Mouse (Mus musculus) brain, embryonic 14.5 days (tissue): ENCODE measurements around the gene Zfp961. TPM values are rescaled to one million over a fixed set of nuclear protein-coding genes. Genes with fewer than 3 reads are reported as not detected.

Experiments used
- DNase-seq: peaks from one replicate; pipeline ENCODE4 v3.0.0-alpha.2; 2011; ENCODE audit warnings: low read depth
- CTCF ChIP-seq: fragments of 200-500 bp; IDR thresholded peaks from 2 replicates; pipeline ENCODE4 v1.5.1; 2012; ENCODE audit warnings: inconsistent platforms, mild to moderate bottlenecking, moderate library complexity, borderline replicate concordance; ENCODE audit not compliant: insufficient read depth, insufficient read length; ENCODE audit errors: extremely low read depth
- POLR2A ChIP-seq: fragments of 200-500 bp; IDR thresholded peaks from 2 replicates; pipeline ENCODE4 v1.6.1; 2012; ENCODE audit warnings: mild to moderate bottlenecking, inconsistent platforms, borderline replicate concordance; ENCODE audit not compliant: poor library complexity, insufficient read depth, insufficient read length, severe bottlenecking; ENCODE audit errors: extremely low read depth
- polyA plus RNA-seq: library from polyadenylated mRNA; depleted of rRNA; stranded (reverse); fragments of >200 nt; gene quantifications from 2 replicates; pipeline ENCODE4 v1.2.3, GENCODE M21; 2012

Zfp961 gene
- polyA plus RNA-seq, 1 experiment: 22.0 TPM

DNA sequence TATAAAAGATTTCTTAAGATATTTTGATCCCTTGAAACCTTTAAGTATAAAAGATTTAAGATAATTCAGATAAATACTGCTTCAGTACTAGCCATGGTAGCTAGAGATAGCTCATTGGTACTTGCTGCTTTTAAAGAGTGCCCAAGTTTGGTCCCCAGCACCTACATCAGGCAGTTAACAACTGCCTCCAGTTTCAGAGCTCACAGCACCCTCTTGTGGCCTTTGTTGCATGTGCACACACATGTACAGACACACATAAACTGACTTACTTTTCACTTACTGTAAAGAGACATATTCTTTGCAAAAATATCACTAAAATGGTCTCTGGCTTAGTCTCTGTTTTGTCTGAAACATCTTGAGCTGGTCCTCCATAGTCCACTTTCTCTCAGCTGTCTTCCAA is 15.6 kb downstream of the Zfp961 start:
- no peak for DNase-seq
- TF ChIP-seq POLR2A: no peak
- no peak for TF ChIP-seq CTCF

DNA sequence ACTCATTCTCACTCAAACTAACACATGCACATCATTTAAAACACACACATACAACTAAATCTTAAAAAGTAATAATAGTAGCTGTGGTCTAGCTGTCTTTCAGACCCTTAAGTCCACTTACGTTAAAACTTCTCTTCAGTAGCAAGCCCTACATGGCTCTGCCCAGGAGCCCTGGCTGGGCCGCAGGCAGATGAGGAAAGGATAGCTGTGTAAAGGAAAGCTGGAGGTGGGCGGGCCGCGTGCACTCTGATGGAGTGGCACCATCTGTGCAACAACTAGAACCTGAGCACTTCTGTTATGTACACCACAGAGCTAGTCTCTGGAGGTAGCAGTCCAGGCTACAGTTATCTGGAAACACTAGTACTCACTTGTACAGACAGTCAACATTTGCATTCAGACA is 16.4 kb downstream of the Zfp961 start:
- no peak for TF ChIP-seq CTCF
- TF ChIP-seq POLR2A: no peak
- DNase-seq: no peak

DNA sequence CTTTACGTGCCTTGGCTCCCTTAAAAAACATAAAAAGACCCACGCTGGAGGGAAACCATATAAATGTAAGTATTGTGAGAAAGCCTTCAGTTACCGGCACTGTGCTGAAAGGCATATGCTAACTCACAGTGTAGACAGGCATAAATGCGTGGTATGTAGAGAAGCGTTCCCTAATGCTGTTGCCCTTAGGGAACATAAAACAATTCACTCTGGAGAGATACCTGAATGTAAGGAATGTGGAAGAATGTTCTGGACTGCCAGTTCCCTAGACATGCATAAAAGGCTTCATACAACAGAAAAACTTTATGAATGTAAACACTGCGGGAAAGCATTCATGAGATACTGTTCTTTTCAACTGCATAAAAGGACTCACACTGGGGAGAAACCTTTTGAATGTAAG is 17.3 kb downstream of the Zfp961 start:
- TF ChIP-seq POLR2A: no peak
- TF ChIP-seq CTCF: no peak
- no peak for DNase-seq

DNA sequence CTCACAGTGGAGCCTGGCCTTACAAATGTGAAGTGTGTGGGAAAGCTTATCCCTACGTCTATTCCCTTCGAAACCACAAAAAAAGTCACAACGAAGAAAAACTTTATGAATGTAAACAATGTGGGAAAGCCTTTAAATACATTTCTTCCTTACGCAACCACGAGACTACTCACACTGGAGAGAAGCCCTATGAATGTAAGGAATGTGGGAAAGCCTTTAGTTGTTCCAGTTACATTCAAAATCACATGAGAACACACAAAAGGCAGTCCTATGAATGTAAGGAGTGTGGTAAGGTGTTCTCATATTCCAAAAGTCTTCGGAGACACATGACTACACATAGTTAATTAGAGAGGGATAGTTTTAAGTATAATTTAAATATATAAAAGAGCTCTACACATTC is 17.8 kb downstream of the Zfp961 start:
- no peak for TF ChIP-seq CTCF
- DNase-seq: no peak

DNA sequence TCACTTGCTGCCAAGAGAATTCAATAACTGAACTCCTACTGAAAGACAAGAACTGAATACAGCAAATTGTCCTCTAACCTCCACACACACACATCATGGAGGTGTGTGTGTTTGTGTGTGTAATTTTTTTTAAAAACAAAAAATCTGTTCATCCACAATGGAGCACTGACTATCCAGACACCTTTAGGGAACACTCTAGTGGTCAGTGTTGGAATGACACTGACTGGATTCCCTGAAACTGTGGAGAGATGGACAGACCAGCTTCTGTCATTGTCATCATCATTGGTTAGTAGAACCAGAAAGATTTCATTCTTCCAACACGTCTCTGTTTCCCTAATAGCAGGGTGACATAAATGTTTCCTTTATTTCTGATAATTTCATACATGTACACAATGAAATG is 21.1 kb downstream of the Zfp961 start:
- DNase-seq: peak; percentile 25
- TF ChIP-seq CTCF (peak; percentile 62; the same call in 1 of the 2 replicates), POLR2A (no peak)

DNA sequence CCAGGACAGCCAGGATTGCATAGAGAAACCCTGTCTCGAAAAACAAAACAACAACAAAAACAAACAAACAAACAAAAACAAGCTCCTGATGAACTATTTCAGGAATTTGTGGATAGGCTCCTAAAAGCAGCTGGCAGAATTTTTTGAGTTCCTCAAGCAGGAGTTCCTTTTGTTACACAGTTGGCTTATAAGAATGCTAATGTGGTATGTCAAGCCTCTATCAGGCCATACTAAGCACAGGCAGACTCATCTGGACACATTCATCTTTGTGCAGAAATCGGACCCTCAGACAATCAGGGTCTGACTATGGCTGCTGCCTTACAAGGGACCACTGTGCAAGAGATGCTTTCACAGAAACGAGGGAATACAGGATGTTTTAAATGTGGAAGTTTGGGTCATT is 23.4 kb downstream of the Zfp961 start:
- TF ChIP-seq CTCF (no peak), POLR2A (no peak)
- no peak for DNase-seq

DNA sequence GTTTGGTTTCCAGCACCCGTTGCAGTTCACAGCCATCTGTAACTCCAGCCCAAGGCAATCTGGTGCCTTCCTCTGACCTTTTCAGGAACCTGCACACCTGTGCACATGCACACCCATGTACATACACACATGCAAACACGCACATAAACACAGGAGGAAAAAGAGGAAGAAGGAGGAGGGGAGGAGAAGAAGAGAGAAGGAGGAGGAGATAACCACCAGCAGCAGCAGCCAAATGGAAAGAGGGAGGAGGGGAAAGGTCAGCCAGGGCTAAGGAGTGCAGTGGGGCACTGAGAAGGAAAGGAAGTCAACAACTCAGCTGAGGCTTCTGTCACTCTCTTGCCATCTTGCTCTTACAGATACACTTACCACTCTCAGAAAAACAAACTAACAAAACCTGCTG is 30.2 kb downstream of the Zfp961 start:
- DNase-seq: no peak
- TF ChIP-seq POLR2A (no peak), CTCF (no peak)

DNA sequence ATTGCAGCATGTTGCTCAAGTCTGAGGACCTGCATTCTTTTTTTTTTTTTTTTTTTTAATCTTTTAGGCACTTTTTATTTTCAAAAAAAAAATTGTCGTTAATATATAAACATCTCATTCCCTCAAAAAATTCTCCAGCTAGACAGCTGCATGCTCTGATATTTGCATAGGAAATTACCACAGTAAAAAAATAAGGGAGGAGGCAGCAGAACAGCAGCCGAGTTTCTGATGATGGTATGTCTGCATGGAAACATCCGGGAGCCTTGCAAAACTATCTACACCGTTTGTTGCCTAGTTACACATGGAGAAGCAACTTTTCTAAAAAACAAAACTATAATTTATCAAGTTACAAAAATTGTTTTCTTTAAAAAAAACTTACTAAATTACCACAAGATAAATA is 30.6 kb downstream of the Zfp961 start:
- TF ChIP-seq CTCF (no peak), POLR2A (no peak)
- no peak for DNase-seq

DNA sequence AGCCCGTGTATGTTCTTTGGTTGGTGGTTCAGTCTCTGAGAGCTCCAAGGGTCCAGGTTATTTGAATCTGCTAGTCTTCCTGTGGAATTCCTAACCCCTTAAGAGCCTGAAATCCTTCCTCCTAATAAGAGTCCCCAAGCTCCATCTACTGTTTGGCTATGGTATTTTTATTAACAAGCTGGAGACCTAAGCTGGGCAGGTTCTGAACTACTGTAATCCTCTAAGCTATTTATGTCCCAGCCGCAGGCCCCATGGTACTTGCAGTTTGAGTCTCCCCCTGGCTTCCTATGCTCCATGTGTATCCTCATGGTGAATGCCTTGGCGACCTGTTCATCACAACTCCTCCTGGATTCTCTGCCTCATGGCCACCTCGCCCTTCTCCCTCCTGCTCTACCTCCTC is 33.8 kb downstream of the Zfp961 start:
- TF ChIP-seq POLR2A (no peak), CTCF (no peak)
- DNase-seq: peak; percentile 53

DNA sequence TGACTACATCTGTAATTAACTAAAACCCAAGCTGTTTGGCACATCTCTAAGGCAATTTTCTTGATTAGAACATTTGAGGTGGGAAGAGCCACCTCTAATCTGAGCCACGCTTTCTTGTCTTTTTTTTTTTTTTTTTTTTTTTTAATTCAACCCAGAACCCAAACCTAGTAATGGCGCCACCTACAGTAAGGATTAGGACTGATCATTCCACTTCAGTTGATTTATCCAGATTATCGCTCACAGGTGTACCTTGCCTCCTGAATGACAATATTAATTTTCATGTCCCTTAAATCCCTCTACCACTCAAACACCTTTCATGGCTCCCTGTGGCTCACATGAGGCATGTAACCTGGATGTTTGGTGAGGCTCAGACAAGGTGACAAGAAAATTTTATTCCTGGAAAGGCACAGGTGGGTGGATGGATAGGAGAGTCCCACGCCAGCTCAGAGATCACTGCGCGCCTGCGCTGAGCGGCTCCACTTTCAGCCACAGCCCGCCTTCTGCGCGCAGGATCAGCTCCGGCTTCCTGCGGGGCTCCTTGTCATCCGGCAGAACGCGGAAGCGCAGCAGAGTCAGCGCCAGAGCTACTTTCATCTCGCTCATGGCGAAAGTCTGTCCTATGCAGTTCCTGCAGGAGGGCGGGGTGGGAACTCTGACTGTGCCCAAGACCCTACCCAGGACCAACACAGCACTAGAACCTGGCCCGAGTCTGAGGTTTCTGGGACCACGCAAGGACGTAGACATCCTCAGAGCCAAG is 37.5 kb downstream of the Zfp961 start:
- DNase-seq: peak; percentile 88
- TF ChIP-seq POLR2A (peak; percentile 32; the same call in 1 of the 2 replicates), CTCF (no peak)

DNA sequence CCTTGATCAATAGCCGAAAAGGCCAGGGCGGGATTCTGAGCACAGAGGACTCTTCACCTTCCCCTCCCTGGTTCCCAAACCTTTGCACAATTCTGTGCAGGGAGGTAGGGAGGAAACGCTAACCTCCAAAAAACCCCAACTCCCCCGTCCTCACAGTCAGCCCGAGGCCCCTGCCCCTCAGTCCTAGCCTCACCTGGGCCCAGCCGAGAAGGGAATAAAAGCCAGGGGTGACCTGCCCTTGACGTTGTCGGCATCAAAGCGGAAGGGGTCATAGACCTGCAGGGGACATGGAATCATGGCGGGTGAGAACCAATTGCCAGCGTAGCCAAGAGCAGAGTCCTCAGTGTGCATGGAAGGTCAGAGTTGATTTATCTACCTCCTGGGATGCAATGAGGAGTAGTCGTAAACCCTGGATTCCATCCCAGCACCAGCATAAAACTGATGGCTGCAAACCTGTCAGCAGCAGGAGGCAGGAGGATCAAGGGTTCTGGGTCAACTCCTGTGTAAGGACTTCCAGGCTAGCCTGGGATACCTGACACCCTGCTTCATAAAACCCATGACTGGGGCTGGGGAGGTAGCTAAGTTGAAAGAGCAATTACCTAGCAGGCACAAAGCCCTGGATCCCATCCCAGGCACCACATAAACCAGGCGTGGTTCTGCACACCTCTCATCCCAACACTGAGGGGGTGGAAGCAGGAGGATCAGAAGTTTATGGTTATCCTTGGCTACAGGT is 38.2 kb downstream of the Zfp961 start:
- TF ChIP-seq CTCF (no peak), POLR2A (no peak)
- DNase-seq: no peak

DNA sequence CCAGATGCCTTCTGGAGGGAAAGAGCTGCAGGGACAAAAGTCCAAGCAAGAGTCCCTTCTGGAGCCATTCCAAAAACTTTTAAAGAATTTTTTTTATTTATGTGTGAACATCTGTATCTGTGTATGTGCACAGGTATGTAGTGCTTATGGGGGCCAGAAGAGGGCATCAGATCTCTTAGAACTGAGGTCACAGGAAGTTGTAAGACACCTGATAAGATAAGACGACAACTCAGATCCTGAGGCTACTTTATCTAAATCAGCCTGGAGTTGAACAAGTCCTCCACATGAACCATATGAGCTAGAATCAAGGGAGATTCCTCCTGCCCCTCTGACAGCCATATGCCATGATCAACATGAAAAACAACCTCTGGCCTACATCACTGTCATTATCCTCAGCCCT is 48.6 kb downstream of the Zfp961 start:
- TF ChIP-seq CTCF (no peak), POLR2A (no peak)
- no peak for DNase-seq

DNA sequence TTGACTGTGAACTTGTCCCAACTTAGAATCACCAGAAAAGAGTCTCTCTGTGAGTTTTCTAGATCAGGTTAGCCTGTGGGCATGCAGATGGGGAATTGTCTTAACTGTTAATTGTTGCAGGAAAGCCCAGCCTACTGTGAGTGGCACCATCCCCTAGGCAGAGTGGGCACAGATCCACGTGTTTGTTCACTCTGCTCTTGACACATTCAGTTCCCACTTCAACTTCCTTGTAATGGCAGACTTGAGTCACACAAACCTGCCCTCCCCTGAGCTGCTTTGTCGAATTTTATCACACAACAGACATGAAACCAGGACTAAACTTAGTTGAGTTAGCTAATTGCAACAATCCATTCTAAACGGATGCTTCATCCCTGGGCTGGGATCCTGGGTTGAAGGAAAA is 49.4 kb downstream of the Zfp961 start:
- TF ChIP-seq CTCF: no peak
- no peak for TF ChIP-seq POLR2A
- DNase-seq: no peak
